Mouse (Mus musculus) embryonic facial prominence, embryonic 12.5 days (tissue): ENCODE measurements around the gene Pacs1. TPM values are rescaled to one million over a fixed set of nuclear protein-coding genes. Genes with fewer than 3 reads are reported as not detected.

Experiments used
- ATAC-seq: fragments of 200-750 bp; cut with Nextera tagmentation; 2 replicates; pipeline ENCODE4 v1.8.0; 2017; ENCODE audit not compliant: insufficient number of reproducible peaks, insufficient read depth, low FRiP score, low TSS enrichment
- H3K27ac ChIP-seq: fragments of 300-500 bp; sonication (generic); 2 replicates; pipeline ENCODE4 v1.5.1; 2016; ENCODE audit warnings: mild to moderate bottlenecking
- H3K27me3 ChIP-seq: fragments of 300-500 bp; sonication (generic); 2 replicates; pipeline ENCODE4 v1.6.1; 2016; ENCODE audit warnings: mild to moderate bottlenecking, moderate library complexity
- H3K36me3 ChIP-seq: fragments of 300-500 bp; sonication (generic); 2 replicates; pipeline ENCODE4 v1.6.1; 2016; ENCODE audit warnings: mild to moderate bottlenecking
- H3K4me1 ChIP-seq: fragments of 300-500 bp; sonication (generic); 2 replicates; pipeline ENCODE4 v1.6.1; 2016
- H3K4me2 ChIP-seq: fragments of 300-500 bp; sonication (generic); replicated peaks from 2 replicates; pipeline ENCODE4 v1.6.1; 2016; ENCODE audit warnings: mild to moderate bottlenecking, moderate library complexity
- H3K4me3 ChIP-seq: fragments of 300-500 bp; sonication (generic); 2 replicates; pipeline ENCODE4 v1.5.1; 2016; ENCODE audit warnings: mild to moderate bottlenecking
- H3K9ac ChIP-seq: fragments of 300-500 bp; sonication (generic); 2 replicates; pipeline ENCODE4 v1.6.1; 2016; ENCODE audit warnings: mild to moderate bottlenecking, moderate library complexity
- H3K9me3 ChIP-seq: fragments of 300-500 bp; sonication (generic); 2 replicates; pipeline ENCODE4 v1.6.1; 2016; ENCODE audit warnings: mild to moderate bottlenecking, moderate library complexity
- WGBS: fragments of 180-500 bp; shearing (Covaris S2); methylation state at CpG from one replicate; pipeline ENCODE4 v1.1.7; 2016; 5-methylcytosine and 5-hydroxymethylcytosine counted together
- polyA plus RNA-seq: library from polyadenylated mRNA; unstranded; fragments of >200 nt; fragmentation: Nextera tagmentation; extraction: Ambion mirVana; gene quantifications from 2 replicates; pipeline ENCODE4 v1.2.1, GENCODE M21; 2016

Pacs1 gene
- polyA plus RNA-seq, 1 experiment from 2014 or later: 32.2 TPM

- Histone ChIP-seq H3K9ac (no peak overlapping the region), H3K27me3 (no peaks in the 10 kb centered on the region), H3K4me2 (no peak overlapping the region), H3K27ac (no peak overlapping the region), H3K36me3 (no peaks in the 10 kb centered on the region), H3K4me3 (no peak overlapping the region), H3K9me3 (no peaks in the 10 kb centered on the region), H3K4me1 (peaks cover 8% of the 10 kb centered on the region)
- 61% methylated on average over 7 of the region's 7 CpGs for WGBS
- ATAC-seq: no peak
These were observed 77.4 kb downstream of the Pacs1 start for GRCm38 (mm10) chr19:5195417-5196035.

GRCm38 (mm10) chr19:5192397-5192796 is 80.5 kb downstream of the Pacs1 start:
- peaks cover 8% of the 10 kb centered on the region for H3K4me1 ChIP-seq
- H3K9ac ChIP-seq: no peak overlapping the region
- no peaks in the 10 kb centered on the region for H3K27me3 ChIP-seq

GRCm38 (mm10) chr19:5187439-5187838 is 85.5 kb downstream of the Pacs1 start:
- ATAC-seq: no peak
- WGBS: 88% methylated on average over 2 of the region's 2 CpGs

More at GRCm38 (mm10) chr19:5192397-5192796, 80.5 kb downstream of the Pacs1 start:
- no peak overlapping the region for H3K27ac ChIP-seq
- no peak overlapping the region for H3K4me2 ChIP-seq
- H3K4me3 ChIP-seq: no peak overlapping the region
- ATAC-seq: no peak
- no peaks in the 10 kb centered on the region for H3K9me3 ChIP-seq
- H3K36me3 ChIP-seq: no peaks in the 10 kb centered on the region

GRCm38 (mm10) chr19:5181926-5182325 is 91.0 kb downstream of the Pacs1 start:
- H3K27me3 ChIP-seq: no peaks in the 10 kb centered on the region
- H3K4me3 ChIP-seq: no peak overlapping the region
- 66% methylated on average over 2 of the region's 2 CpGs for WGBS
- no peak for ATAC-seq
- no peak overlapping the region for H3K4me2 ChIP-seq
- H3K9me3 ChIP-seq: peaks cover 7% of the 10 kb centered on the region
- no peak overlapping the region for H3K27ac ChIP-seq
- no peak overlapping the region for H3K9ac ChIP-seq
- H3K36me3 ChIP-seq: peaks cover 8% of the 10 kb centered on the region; the same call in 1 of the 2 replicates
- H3K4me1 ChIP-seq: no peaks in the 10 kb centered on the region; the same call in 1 of the 2 replicates

More at GRCm38 (mm10) chr19:5187439-5187838, 85.5 kb downstream of the Pacs1 start:
- Histone ChIP-seq H3K4me1 (peaks cover 8% of the 10 kb centered on the region), H3K27me3 (no peaks in the 10 kb centered on the region), H3K9ac (no peak overlapping the region), H3K4me3 (no peak overlapping the region), H3K36me3 (peaks cover 8% of the 10 kb centered on the region; the same call in 1 of the 2 replicates), H3K27ac (no peak overlapping the region), H3K9me3 (peaks cover 7% of the 10 kb centered on the region), H3K4me2 (no peak overlapping the region)

- H3K9me3 ChIP-seq: no peaks in the 10 kb centered on the region
- H3K4me1 ChIP-seq: no peaks in the 10 kb centered on the region; the same call in 1 of the 2 replicates
- H3K4me3 ChIP-seq: no peak overlapping the region
- H3K27ac ChIP-seq: no peak overlapping the region
- H3K9ac ChIP-seq: no peak overlapping the region
- 64% methylated on average over 5 of the region's 5 CpGs for WGBS
- no peak for ATAC-seq
- no peak overlapping the region for H3K4me2 ChIP-seq
- no peaks in the 10 kb centered on the region for H3K27me3 ChIP-seq
- no peaks in the 10 kb centered on the region for H3K36me3 ChIP-seq
These were observed 94.3 kb downstream of the Pacs1 start for GRCm38 (mm10) chr19:5178631-5179030.

- Histone ChIP-seq H3K27me3 (no peaks in the 10 kb centered on the region), H3K4me1 (no peaks in the 10 kb centered on the region), H3K27ac (no peak overlapping the region), H3K4me2 (no peak overlapping the region), H3K9me3 (no peaks in the 10 kb centered on the region), H3K4me3 (no peak overlapping the region), H3K36me3 (0 out of 2 replicates have a peak, but pooled peaks cover 5% of the 10 kb centered on the region), H3K9ac (no peak overlapping the region)
- WGBS: 75% methylated on average over 1 of the region's 1 CpGs
- no peak for ATAC-seq
These were observed 102.5 kb downstream of the Pacs1 start for GRCm38 (mm10) chr19:5170430-5170829.

GRCm38 (mm10) chr19:5167477-5167876 is 105.4 kb downstream of the Pacs1 start:
- 0 out of 2 replicates have a peak, but pooled peaks cover 8% of the 10 kb centered on the region for H3K36me3 ChIP-seq
- 88% methylated on average over 4 of the region's 4 CpGs for whole genome bisulfite sequencing
- H3K27me3 ChIP-seq: no peaks in the 10 kb centered on the region
- H3K4me2 ChIP-seq: no peak overlapping the region
- no peak overlapping the region for H3K4me3 ChIP-seq
- no peak overlapping the region for H3K27ac ChIP-seq
- no peak overlapping the region for H3K9ac ChIP-seq
- H3K4me1 ChIP-seq: no peaks in the 10 kb centered on the region
- H3K9me3 ChIP-seq: no peaks in the 10 kb centered on the region
- no peak for ATAC-seq

- no peak for ATAC-seq
- Histone ChIP-seq H3K27me3 (no peaks in the 10 kb centered on the region), H3K9ac (no peak overlapping the region), H3K27ac (no peak overlapping the region), H3K4me3 (no peak overlapping the region), H3K4me2 (no peak overlapping the region), H3K9me3 (no peaks in the 10 kb centered on the region), H3K36me3 (peaks cover 8% of the 10 kb centered on the region; the same call in 1 of the 2 replicates), H3K4me1 (no peaks in the 10 kb centered on the region)
- 58% methylated on average over 2 of the region's 2 CpGs for WGBS
These were observed 108.5 kb downstream of the Pacs1 start for GRCm38 (mm10) chr19:5164380-5164779.

- H3K4me1 ChIP-seq: no peaks in the 10 kb centered on the region
- H3K9ac ChIP-seq: no peak overlapping the region
- peaks cover 8% of the 10 kb centered on the region; the same call in 1 of the 2 replicates for H3K36me3 ChIP-seq
- H3K27me3 ChIP-seq: no peaks in the 10 kb centered on the region
- H3K4me3 ChIP-seq: no peak overlapping the region
- H3K27ac ChIP-seq: no peak overlapping the region
- H3K9me3 ChIP-seq: no peaks in the 10 kb centered on the region
- 91% methylated on average over 3 of the region's 3 CpGs for WGBS
- no peak overlapping the region for H3K4me2 ChIP-seq
- no peak for ATAC-seq
These were observed 111.0 kb downstream of the Pacs1 start for GRCm38 (mm10) chr19:5161913-5162312.

GRCm38 (mm10) chr19:5152261-5152660 is 120.7 kb downstream of the Pacs1 start:
- no peaks in the 10 kb centered on the region for H3K4me1 ChIP-seq
- no peak for ATAC-seq
- H3K4me3 ChIP-seq: no peak overlapping the region
- H3K27me3 ChIP-seq: no peaks in the 10 kb centered on the region
- H3K9me3 ChIP-seq: no peaks in the 10 kb centered on the region
- H3K27ac ChIP-seq: no peak overlapping the region
- H3K9ac ChIP-seq: no peak overlapping the region
- H3K36me3 ChIP-seq: peaks cover 41% of the 10 kb centered on the region
- H3K4me2 ChIP-seq: no peak overlapping the region
- 83% methylated on average over 6 of the region's 6 CpGs for WGBS

- H3K27me3 ChIP-seq: no peaks in the 10 kb centered on the region
- no peaks in the 10 kb centered on the region for H3K9me3 ChIP-seq
- H3K27ac ChIP-seq: no peak overlapping the region
- H3K4me2 ChIP-seq: no peak overlapping the region
- H3K4me3 ChIP-seq: no peak overlapping the region
- H3K36me3 ChIP-seq: peaks cover 41% of the 10 kb centered on the region
- no peak for ATAC-seq
- no peak overlapping the region for H3K9ac ChIP-seq
- no peaks in the 10 kb centered on the region for H3K4me1 ChIP-seq
- 87% methylated on average over 5 of the region's 5 CpGs for WGBS
These were observed 121.2 kb downstream of the Pacs1 start for GRCm38 (mm10) chr19:5151741-5152140.

GRCm38 (mm10) chr19:5151331-5151730 is 121.6 kb downstream of the Pacs1 start:
- H3K27ac ChIP-seq: no peak overlapping the region
- H3K36me3 ChIP-seq: peaks cover 40% of the 10 kb centered on the region
- no peak overlapping the region for H3K9ac ChIP-seq
- H3K4me2 ChIP-seq: no peak overlapping the region
- WGBS: 42% methylated on average over 3 of the region's 3 CpGs
- no peaks in the 10 kb centered on the region for H3K27me3 ChIP-seq
- H3K9me3 ChIP-seq: no peaks in the 10 kb centered on the region
- no peak for ATAC-seq
- no peak overlapping the region for H3K4me3 ChIP-seq
- no peaks in the 10 kb centered on the region for H3K4me1 ChIP-seq
